Mouse (Mus musculus) thymus, adult 2 months (tissue): Measurements from ENCODE around the gene Macrod2. TPM values are rescaled to one million over a fixed set of nuclear protein-coding genes. Genes with fewer than 3 reads are reported as not detected.

Experiments
- DNase-seq: peaks from one replicate; pipeline ENCODE4 v3.0.0; 2021
- H3K27ac ChIP-seq: fragments of 200-500 bp; 2 replicates; pipeline ENCODE4 v1.5.1; 2012; ENCODE audit warnings: low read length, control low read depth; ENCODE audit not compliant: control insufficient read depth, insufficient read depth
- H3K27me3 ChIP-seq: fragments of 200-500 bp; 2 replicates; pipeline ENCODE4 v1.6.1; 2012; ENCODE audit warnings: mild to moderate bottlenecking, low read length, moderate library complexity, mixed read lengths; ENCODE audit not compliant: control insufficient read depth, insufficient read depth
- H3K36me3 ChIP-seq: fragments of 200-500 bp; 2 replicates; pipeline ENCODE4 v1.6.1; 2012; ENCODE audit warnings: mild to moderate bottlenecking, low read length, moderate library complexity; ENCODE audit not compliant: control insufficient read depth, insufficient read depth
- H3K4me1 ChIP-seq: fragments of 200-500 bp; replicated peaks from 2 replicates; pipeline ENCODE4 v1.6.1; 2012; ENCODE audit warnings: low read length; ENCODE audit not compliant: control insufficient read depth, insufficient read depth
- H3K4me3 ChIP-seq: fragments of 200-500 bp; 2 replicates; pipeline ENCODE4 v1.5.1; 2012; ENCODE audit warnings: mild to moderate bottlenecking, low read length, control low read depth, moderate library complexity; ENCODE audit not compliant: control insufficient read depth, insufficient read depth
- CTCF ChIP-seq: fragments of 200-500 bp; IDR thresholded peaks from 2 replicates; pipeline ENCODE4 v1.5.1; 2012; ENCODE audit warnings: mild to moderate bottlenecking, control low read depth, low read length, moderate library complexity, borderline replicate concordance; ENCODE audit not compliant: control insufficient read depth, poor library complexity, insufficient read depth; ENCODE audit errors: extremely low read depth
- POLR2A ChIP-seq: fragments of 200-500 bp; IDR thresholded peaks from 2 replicates; pipeline ENCODE4 v1.6.1; 2012; ENCODE audit warnings: mild to moderate bottlenecking, low read length, control low read depth, moderate library complexity; ENCODE audit not compliant: control insufficient read depth, poor library complexity, insufficient read depth; ENCODE audit errors: extremely low read depth
- WGBS: fragments of 180-500 bp; shearing (Covaris S2); methylation state at CpG from one replicate; pipeline ENCODE4 v1.1.7; 2018; 5-methylcytosine and 5-hydroxymethylcytosine counted together
- polyA plus RNA-seq: library from polyadenylated mRNA; depleted of rRNA; stranded (reverse); fragments of >200 nt; gene quantifications from 2 replicates; pipeline ENCODE4 v1.2.3, GENCODE M21; 2012

Gene Macrod2
- polyA plus RNA-seq, 1 experiment = 2.3 TPM

DNA sequence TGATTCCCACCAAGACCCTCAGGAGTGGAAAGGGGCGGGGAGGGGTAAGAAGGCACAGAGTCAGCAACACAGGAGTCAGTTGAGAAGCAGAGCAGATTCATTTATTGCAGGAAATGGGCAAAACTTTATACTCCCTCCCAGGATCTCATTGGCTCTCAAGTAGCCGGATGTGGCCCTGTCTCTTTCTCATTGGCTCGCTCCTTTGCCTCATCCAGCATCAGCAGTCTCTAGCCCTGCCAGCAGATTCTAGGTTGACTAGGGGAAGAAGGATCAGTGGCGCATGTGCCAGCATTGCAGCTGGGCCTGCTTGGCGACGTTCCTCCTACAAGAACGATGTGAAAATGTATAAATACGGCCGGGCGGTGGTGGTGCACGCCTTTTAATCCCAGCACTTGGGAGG lies 378.3 kb downstream of the Macrod2 start:
- Histone ChIP-seq H3K27ac (no peak overlapping the region), H3K4me1 (no peaks in the 10 kb centered on the region), H3K27me3 (no peaks in the 10 kb centered on the region), H3K4me3 (no peak overlapping the region), H3K36me3 (no peaks in the 10 kb centered on the region)
- WGBS = 96% methylated on average over 11 of the region's 11 CpGs
- TF ChIP-seq POLR2A (no peak), CTCF (no peak)
- no peak for DNase-seq

DNA sequence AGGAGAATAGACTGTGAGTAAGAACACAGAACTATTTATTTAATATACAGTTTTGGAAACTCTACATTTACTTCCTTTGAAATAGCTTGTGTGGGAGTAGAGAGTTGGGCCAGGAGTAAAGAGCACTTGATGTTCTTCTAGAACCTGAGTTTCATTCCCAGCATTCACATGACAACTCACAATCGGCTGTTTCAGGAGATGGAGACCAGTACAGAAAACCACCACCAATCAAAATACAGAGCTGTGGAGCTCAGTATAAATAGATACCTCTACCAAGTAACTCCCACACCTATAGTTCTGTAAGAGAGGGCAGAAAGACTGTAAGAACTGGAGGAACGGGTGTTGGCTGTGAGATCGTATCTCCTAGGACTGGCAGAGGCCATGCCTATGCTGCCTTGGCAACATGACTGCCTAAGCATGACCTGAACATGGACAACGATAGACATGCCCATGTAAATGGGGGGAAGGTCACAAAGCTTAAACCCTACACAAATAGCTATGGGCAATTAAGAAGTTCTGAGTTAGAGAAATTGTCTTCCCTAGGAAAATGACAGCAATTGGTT lies 379.8 kb downstream of the Macrod2 start:
- TF ChIP-seq CTCF = no peak
- TF ChIP-seq POLR2A = no peak
- H3K27me3 ChIP-seq = no peaks in the 10 kb centered on the region
- H3K4me3 ChIP-seq = no peak overlapping the region
- 96% methylated on average over 4 of the region's 4 CpGs for WGBS
- no peak for DNase-seq
- H3K27ac ChIP-seq = no peak overlapping the region
- H3K4me1 ChIP-seq = no peaks in the 10 kb centered on the region
- H3K36me3 ChIP-seq = no peaks in the 10 kb centered on the region

DNA sequence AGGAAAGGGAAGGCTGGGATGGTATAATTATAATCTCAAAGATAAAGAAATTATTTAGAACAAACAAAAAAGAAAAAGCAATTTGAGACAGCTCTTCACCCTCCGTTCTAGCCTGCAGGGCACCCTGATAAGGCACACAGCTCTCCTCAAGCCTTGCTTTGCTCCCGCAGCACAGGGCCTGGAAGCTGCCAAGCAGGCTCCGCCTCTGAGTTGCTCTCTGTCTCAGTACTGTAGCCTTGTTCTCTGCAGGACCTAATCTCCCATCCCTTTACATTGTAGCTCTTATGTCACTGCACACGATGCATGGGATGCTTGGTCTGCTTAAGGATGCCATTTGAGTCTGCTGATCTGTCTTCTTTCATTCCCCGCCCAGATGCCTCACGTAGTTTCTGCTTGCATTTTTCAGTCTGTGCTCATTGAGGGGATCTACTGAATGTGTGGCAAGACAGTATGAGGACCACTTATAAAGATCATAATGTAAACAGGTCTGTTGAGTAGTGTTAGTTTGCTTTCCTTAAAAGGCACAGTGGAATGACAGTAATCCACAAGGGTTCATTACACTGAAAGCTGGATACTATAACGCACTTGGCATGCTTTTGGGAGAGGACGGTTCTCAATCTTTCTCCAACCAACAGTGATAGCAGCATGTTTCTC lies 380.5 kb downstream of the Macrod2 start:
- Histone ChIP-seq H3K27ac (no peak overlapping the region), H3K36me3 (no peaks in the 10 kb centered on the region), H3K4me1 (no peaks in the 10 kb centered on the region), H3K4me3 (no peak overlapping the region), H3K27me3 (no peaks in the 10 kb centered on the region)
- DNase-seq = no peak
- 89% methylated on average over 8 of the region's 8 CpGs for WGBS
- TF ChIP-seq POLR2A = no peak
- no peak for TF ChIP-seq CTCF

DNA sequence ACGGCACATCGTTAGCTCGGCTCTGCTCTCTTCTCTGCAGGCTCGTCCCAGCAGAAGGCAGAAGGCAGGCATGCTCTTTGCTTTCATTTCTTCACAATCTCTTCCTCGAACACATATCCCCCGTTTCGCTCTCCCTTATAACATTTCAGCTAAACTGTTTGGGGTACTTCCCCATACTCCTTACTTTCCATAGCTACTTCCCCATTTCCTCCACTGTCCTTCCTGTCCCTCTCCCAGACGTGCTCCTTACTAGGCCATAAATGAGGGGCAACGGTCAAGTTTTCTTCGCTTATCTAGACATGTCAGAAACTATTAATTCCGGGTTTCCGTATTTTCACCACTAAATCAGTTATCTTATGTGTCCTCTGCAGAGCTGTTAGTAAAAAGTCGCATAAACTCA lies 383.1 kb downstream of the Macrod2 start:
- Histone ChIP-seq H3K27ac (no peak overlapping the region), H3K27me3 (no peaks in the 10 kb centered on the region), H3K4me1 (no peaks in the 10 kb centered on the region), H3K36me3 (no peaks in the 10 kb centered on the region), H3K4me3 (no peak overlapping the region)
- DNase-seq = no peak
- 31% methylated on average over 13 of the region's 13 CpGs for WGBS
- TF ChIP-seq CTCF = no peak
- no peak for TF ChIP-seq POLR2A

DNA sequence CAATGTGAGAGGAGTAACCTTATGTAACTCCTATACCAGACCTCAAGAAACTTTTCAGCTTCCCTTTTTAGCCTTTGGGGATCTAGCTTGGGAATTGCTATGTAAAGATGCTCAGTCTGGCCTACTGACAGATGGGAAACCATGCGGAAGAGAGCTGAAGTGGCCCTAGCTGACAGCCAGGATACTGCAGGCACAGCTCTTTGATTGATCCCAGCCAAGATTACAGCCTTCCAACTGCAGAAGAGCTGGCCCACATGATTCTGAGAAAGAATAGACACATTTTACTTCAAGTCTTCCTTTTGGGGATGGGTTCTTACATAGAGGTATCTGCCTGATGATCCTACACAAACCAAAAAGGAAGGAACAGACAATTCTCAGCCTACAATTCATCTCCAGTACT lies 387.9 kb downstream of the Macrod2 start:
- Histone ChIP-seq H3K27me3 (no peaks in the 10 kb centered on the region), H3K4me3 (no peak overlapping the region), H3K4me1 (no peaks in the 10 kb centered on the region), H3K27ac (no peak overlapping the region), H3K36me3 (no peaks in the 10 kb centered on the region)
- WGBS = 100% methylated on average over 1 of the region's 1 CpGs
- TF ChIP-seq CTCF = no peak
- no peak for TF ChIP-seq POLR2A
- no peak for DNase-seq

DNA sequence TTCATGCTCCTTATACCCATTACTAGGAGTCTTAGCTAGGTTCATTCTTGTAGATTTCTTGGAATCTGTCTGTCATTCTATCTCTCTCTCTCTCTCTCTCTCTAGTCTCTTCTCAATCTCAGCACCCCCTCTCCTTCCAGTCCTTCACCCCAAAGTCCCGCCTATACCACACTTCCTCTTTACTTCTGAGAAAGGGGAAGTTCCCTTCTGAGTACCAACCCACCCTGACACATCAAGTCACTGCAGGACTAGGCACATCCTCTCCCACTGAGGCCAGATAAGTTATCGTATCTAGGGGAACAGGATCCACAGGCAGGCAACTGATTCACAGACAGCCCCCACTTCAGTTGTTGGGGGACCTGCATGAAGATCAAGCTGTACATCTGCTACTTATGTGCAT lies 389.5 kb downstream of the Macrod2 start:
- no peaks in the 10 kb centered on the region for H3K27me3 ChIP-seq
- no peak overlapping the region for H3K27ac ChIP-seq
- no peaks in the 10 kb centered on the region for H3K4me1 ChIP-seq
- H3K4me3 ChIP-seq = no peak overlapping the region
- no peaks in the 10 kb centered on the region for H3K36me3 ChIP-seq
- no peak for DNase-seq
- 8% methylated on average over 2 of the region's 2 CpGs for WGBS
- TF ChIP-seq CTCF (no peak), POLR2A (no peak)
